Mouse (Mus musculus) cerebellum, adult 2 months (tissue): ENCODE data around the gene Tssk4.

Experiments
- CTCF ChIP-seq: fragments of 200-500 bp; IDR thresholded peaks from 2 replicates; pipeline ENCODE4 v1.5.1; 2011; ENCODE audit warnings: low read depth, mild to moderate bottlenecking, control low read depth, low read length, moderate library complexity, borderline replicate concordance; ENCODE audit not compliant: insufficient read depth
- POLR2A ChIP-seq: fragments of 200-500 bp; IDR thresholded peaks from 2 replicates; pipeline ENCODE4 v1.6.1; 2011; ENCODE audit warnings: low read length, control low read depth, borderline replicate concordance; ENCODE audit not compliant: insufficient read depth

DNA sequence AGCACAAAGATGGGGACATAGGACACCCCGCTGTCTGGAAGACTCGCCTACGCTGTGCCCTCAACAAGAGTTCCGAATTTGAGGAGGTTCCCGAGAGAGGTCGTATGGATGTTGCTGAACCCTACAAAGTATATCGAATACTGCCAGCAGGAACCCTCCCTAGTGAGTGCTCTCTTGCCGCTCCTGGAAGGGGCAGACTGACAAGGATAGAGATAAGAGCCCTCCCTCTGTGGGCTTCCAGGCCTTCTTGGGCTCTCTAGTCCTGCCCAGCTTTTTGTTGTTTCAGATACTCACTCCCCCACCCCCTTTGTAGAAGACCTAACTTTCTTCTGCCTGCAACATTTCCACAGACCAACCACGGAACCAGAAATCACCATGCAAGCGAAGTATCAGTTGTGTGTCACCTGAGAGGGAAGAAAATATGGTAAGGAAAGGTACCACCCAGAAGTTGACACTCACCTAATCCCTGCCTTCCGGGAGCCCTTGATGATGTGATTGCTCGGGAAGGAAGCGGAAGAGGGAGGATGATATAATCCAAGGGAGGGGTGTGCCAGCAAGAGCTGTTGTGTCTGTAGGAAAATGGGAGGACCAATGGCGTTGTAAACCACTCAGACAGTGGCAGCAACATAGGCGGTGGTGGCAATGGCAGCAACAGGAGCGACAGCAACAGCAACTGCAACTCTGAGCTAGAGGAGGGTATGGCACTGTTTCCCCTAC is 44.1 kb upstream of the Tssk4 start:
- TF ChIP-seq POLR2A (no peak), CTCF (no peak)
